Mouse (Mus musculus) B cell, adult (primary cell): ENCODE measurements around the gene Cyth2. TPM values are rescaled to one million over a fixed set of nuclear protein-coding genes. Genes with fewer than 3 reads are reported as not detected.

ENCODE experiments used
- total RNA-seq: library from RNA; stranded (reverse); gene quantifications from 4 replicates; pipeline ENCODE4 v1.2.4, GENCODE M21; 2023; ENCODE audit not compliant: inconsistent age

The Cyth2 gene
- total RNA-seq, result 136 to 151 TPM (median 143 TPM) in 4 replicates

DNA sequence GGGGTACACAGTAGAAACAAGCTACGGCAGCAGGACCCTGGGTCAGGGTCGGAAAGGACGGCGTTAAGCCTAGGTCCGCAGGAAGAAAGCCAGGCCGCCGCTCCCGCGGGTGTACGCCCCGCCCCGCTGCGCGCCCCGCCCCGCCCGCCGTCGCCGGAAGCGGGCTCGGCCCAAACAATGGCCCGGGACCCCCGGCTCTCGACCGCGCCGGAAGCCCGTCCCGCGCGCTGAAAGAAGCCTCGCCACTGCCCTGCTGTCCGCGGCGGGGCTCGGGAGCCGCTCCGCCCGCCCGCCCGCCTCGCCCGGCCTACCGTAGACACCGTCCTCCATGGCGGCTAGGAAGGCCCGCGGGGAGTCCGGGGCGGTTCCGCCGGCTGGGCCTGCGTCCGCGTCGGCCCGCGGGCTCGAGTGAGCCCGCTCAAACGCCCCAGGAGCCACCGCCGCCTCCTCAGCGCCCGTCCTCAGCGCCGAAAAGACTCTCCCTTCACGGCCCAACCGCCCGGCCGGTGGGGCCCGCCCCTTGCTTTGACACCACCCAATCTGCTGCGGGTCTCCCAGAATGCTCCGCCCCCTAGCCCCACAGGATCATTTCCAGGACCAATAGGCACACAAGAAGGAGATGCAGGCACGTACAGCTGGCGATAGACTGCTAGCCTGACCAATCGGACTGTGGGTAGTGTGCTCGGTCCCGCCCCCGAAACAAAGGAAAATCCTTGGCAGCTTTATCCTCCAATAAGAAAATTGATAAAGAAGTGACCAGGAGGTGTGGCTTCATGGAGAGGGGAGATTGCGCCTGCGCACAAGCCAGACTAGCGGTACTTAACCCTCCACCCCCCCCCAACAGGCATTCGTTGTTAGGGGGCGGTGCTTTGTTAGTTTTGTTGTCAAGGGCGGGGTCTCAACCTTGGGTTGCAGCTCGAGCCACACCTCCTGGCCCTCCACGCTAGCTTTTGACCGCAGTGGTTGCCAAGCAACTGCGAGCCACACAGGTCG, at the start of gene Cyth2:
Gene Cyth2 (minus strand): TSS at position 795 of the 993 bp plus-strand sequence.

DNA sequence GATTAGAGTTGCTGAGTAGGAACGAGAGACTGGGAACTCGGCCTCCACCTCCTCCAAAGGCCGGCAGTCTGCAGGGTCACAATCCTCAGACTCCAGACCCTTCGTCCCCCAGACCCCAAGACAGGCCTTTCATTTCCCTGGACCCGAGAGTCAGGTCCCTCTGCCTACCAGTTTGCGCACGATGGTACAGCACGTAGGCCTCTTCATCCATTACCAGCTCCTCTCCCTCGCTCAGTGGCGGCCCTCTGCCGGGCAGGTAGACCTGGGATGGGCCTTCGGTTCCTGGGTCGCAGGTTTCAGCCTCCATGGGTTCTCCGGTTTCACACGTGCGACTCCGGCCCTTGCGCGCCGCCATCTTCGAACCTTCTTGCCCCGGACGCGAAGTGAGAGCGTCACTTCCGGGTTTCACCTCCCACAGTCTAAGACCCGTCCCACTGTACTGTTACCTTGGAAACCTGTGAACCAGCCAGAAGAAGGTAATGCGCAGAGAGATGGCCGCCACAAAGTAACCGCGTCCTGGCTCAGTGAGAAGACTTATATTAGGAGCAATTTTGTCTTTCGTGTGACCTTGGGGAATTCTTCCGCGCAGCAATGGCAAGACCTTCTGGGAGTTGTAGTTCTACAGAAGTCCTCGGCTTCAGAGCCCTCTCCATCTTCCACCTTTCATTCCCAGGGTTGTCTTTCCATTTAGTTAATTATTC, 16.2 kb upstream of the Cyth2 start, which contains the start of gene Grwd1:
Gene Grwd1 (minus strand): TSS at position 518 of the 701 bp plus-strand sequence.

DNA sequence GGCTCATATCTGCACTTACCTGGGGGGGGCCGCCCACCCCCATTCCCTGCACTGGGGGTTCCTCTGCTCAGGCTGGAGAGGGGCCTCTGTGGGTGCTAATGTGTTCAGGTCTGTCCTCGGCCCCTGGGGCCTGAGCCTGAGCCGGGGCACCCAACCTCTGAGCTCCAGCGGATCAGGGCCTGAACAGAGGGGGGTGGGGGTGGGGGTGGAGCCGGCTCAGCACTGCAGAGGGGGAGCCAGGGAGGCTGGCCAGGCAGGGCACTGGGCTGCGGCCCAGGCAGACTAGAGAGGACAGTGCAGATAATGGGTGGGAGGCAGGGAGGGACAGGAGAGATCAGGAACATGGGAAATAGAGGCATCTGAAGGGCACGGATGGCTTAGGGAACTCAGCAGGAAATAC, 10.2 kb upstream of the Cyth2 start, which contains the start of gene Kcnj14:
Gene Kcnj14 (minus strand): TSS at position 185 of the 400 bp plus-strand sequence.

DNA sequence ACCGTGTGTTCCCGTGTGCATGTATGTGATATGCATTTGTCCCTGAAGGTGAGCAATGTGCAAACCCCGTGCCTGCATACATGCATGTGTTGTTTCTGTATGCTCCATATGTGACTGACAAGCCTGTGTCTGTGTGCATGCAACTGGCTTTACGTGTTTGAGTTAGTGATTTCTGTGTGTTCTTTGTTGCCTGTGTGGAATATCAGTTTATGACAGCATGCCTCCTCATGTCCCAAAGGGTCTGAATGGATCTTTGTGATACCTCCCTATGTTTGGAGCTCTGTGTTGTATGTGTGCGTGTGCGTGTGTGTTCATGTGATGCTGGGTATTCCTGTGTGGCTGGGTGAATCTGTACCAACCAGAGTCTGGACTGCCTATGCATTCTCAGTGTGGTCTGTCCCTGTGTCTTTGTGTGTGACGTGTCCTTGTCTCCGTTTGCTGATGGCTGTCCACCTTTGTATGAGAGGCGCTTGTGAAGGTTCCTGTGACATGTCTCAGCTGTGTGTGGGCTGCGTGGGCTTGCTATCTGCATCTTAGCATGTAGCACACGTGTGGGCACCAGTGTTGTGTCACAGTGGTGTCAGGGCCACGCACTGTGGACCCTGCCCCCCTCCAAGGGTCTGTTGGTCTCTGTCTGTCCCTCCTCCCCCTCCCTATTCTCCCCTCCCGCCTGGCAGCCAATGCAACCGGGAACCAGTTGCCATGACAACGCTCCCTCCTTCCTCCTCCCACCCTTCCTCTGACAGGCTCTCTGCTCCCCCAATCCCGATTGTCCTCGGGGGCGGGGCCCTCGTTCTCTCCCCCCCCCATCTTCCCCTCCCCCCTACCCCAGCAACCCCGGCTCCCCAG, 29.6 kb downstream of the Cyth2 start, which contains the start of gene Sult2b1:
Gene Sult2b1 (minus strand): TSS at position 146 of the 849 bp plus-strand sequence.

DNA sequence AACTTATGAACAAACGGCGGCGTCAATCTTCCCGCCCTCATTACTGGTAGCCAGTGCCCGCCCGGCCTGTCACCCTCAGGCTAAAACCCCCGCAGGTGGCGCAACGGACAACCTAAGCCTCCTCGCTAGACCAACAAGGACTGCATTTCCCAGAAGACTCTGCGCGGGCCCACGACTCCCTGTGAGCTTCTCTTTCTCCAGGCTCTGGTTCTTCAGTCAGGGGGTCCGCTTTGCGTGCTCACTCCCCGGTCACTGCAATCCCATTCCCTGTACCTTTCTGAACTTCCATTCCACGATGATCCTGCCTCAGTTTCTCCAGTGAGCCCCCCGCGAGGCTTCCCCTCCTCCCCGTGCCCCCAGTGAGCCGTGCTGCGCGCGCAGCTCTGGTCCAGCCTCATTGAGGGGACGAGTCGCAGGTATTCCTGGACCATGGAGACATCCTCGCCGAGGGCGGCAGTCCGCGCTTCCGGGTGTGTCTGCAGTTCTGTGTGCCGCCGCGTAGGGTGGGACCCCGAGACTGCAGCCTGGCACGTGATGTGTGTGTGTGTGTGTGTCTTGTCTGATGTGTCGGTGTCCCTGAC, 30.8 kb downstream of the Cyth2 start, which contains the start of gene Lmtk3:
Gene Lmtk3 (plus strand): TSS at position 228 of the 581 bp plus-strand sequence.

Other genes starting within 250 kb of the Cyth2 start
- gene Bcat2, start 244.4 kb downstream of the Cyth2 start, total RNA-seq, result 27.1 to 39.9 TPM (median 32.9 TPM) in 4 replicates
- not detected in 4 replicates for gene Fgf21, start 199.1 kb downstream of the Cyth2 start, total RNA-seq
- not detected in 4 replicates for gene Fut1, start 197.3 kb downstream of the Cyth2 start, total RNA-seq
- not detected in 4 replicates for gene Izumo1, start 192.8 kb downstream of the Cyth2 start, total RNA-seq
- gene Rasip1, start 187.1 kb downstream of the Cyth2 start, total RNA-seq, result 0.27 to 0.35 TPM in 2 of 4 replicates, not detected in the others
- gene Mamstr, start 174.6 kb downstream of the Cyth2 start, total RNA-seq, result not detected in 4 replicates
- not detected in 4 replicates for gene Fut2, start 148.2 kb downstream of the Cyth2 start, total RNA-seq
- gene Ntn5, start 130.6 kb downstream of the Cyth2 start, total RNA-seq, result 0.42 TPM in 1 of 4 replicates, not detected in the others
- gene Sec1, start 120.2 kb downstream of the Cyth2 start, total RNA-seq, result 0.27 TPM in 1 of 4 replicates, not detected in the others
- gene Car11, start 114.7 kb downstream of the Cyth2 start, total RNA-seq, result not detected in 4 replicates
- 17.8 to 20.5 TPM (median 19.0 TPM) in 4 replicates for gene Dbp, start 109.5 kb downstream of the Cyth2 start, total RNA-seq
- 2,003 to 2,338 TPM (median 2,227 TPM) in 4 replicates for gene Rpl18, start 99.1 kb downstream of the Cyth2 start, total RNA-seq
- gene Sphk2, start 96.6 kb downstream of the Cyth2 start, total RNA-seq, result 30.8 to 37.6 TPM (median 33.8 TPM) in 4 replicates
- 0.77 to 1.7 TPM (median 1.3 TPM) in 4 replicates for gene Fam83e, start 93.4 kb downstream of the Cyth2 start, total RNA-seq
- not detected in 4 replicates for gene Spaca4, start 88.8 kb downstream of the Cyth2 start, total RNA-seq
- gene Lmtk3, start 30.8 kb downstream of the Cyth2 start, total RNA-seq, result 0.19 to 0.27 TPM (median 0.21 TPM) in 3 of 4 replicates, not detected in the other
- gene Sult2b1, start 29.9 kb downstream of the Cyth2 start, total RNA-seq, result 1.3 to 1.9 TPM in 2 of 4 replicates, not detected in the others
- gene Kcnj14, start 10.2 kb upstream of the Cyth2 start, total RNA-seq, result 1.8 to 5.1 TPM (median 3.7 TPM) in 4 replicates
- gene Grwd1, start 16.4 kb upstream of the Cyth2 start, total RNA-seq, result 26.1 to 38.5 TPM (median 31.5 TPM) in 4 replicates
- gene Kdelr1, start 58.2 kb upstream of the Cyth2 start, total RNA-seq, result 58.3 to 59.3 TPM (median 58.7 TPM) in 4 replicates
- 0.29 to 0.55 TPM (median 0.35 TPM) in 4 replicates for gene Grin2d, start 63.8 kb upstream of the Cyth2 start, total RNA-seq
- gene Syngr4, start 82.1 kb upstream of the Cyth2 start, total RNA-seq, result not detected in 4 replicates
- gene Tmem143, start 82.4 kb upstream of the Cyth2 start, total RNA-seq, result 5.5 to 10.0 TPM (median 7.1 TPM) in 4 replicates
- gene Emp3, start 106.8 kb upstream of the Cyth2 start, total RNA-seq, result 184 to 230 TPM (median 195 TPM) in 4 replicates
- 5.8 to 10.9 TPM (median 8.7 TPM) in 4 replicates for gene Ccdc114, start 109.5 kb upstream of the Cyth2 start, total RNA-seq
- gene Abcc6, start 215.7 kb upstream of the Cyth2 start, total RNA-seq, result not detected in 4 replicates
- gene Nomo1, start 219.1 kb upstream of the Cyth2 start, total RNA-seq, result 39.4 to 45.3 TPM (median 42.4 TPM) in 4 replicates